Mouse (Mus musculus) left cerebral cortex, postnatal 10 days (tissue): Measurements from ENCODE around the gene Entpd3. TPM values are rescaled to one million over a fixed set of nuclear protein-coding genes. Genes with fewer than 3 reads are reported as not detected.
"Not testable (repeated sequence)": the region's sequence is repeated elsewhere in the genome, so short reads cannot be mapped to it uniquely, and the experiment has no call there.

ENCODE experiments used
- DNase-seq, 2 experiments: peaks; one replicate each; pipeline ENCODE4 v3.0.0; 2021 to 2022; ENCODE audit warnings: low spot score in 2 of 2, mixed read lengths in 1 of 2; ENCODE audit errors: extremely low spot score in 1 of 2
- intact Hi-C: fragments of 180-260 bp; cut with DNase I; formaldehyde crosslinking; loops from one replicate; pipeline ENCODE4 v1.15.1; 2025
- total RNA-seq, 2 experiments: library from RNA; stranded (reverse); gene quantifications; 2 replicates each; pipeline ENCODE4 v1.2.3; 2021

The Entpd3 gene
- total RNA-seq, 2 experiments from 2014 or later, result 4.0 to 5.6 TPM

GRCm38 (mm10) chr9:120530471-120530870 is 9.1 kb upstream of the Entpd3 start:
- intact Hi-C loops, result no loop called here
- no peak for DNase-seq

DNA sequence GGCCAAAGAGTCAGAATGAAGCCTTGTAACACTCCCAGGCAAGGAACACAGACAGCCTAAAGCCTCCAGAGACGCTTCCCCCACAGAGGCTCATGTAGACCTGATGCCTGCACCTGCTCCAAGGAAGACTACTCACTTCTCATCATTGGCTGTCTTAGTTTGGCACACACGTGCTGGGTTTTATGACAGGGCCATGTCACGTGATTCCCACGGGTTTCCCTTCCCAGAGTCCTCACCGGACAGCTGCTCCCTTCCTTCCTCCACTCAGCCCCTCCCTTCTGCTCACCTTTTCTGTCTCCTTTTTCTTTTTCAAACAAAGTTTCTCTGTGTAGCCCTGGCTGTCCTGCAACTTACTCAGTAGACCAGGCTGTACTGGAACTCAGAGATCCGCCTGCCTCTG is 7.6 kb upstream of the Entpd3 start:
- no peak for DNase-seq
- intact Hi-C loops, result no loop called here

DNA sequence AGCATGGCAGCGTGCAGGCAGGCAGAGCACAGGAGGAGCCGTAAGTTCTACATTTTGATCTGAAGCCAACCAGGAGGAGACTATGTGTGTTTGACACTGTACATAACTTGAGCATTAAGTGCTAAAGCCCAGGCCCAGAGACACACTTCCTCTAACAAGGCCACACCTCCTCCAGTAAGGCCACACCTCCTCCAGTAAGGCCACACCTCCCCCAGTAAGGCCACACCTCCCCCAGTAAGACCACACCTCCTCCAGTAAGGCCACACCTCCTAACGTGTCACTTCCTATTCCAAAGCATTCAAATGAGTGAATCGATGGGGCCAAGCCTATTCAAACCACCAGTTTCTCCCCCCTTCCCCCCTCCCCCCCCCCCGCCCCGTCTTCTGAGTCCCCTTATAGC is 6.9 kb upstream of the Entpd3 start:
- intact Hi-C loops, result no loop called here
- DNase-seq, result no peak

- intact Hi-C loops, DNase-seq: not testable (repeated sequence)
These were observed 6.1 kb upstream of the Entpd3 start for GRCm38 (mm10) chr9:120533446-120533950.

DNA sequence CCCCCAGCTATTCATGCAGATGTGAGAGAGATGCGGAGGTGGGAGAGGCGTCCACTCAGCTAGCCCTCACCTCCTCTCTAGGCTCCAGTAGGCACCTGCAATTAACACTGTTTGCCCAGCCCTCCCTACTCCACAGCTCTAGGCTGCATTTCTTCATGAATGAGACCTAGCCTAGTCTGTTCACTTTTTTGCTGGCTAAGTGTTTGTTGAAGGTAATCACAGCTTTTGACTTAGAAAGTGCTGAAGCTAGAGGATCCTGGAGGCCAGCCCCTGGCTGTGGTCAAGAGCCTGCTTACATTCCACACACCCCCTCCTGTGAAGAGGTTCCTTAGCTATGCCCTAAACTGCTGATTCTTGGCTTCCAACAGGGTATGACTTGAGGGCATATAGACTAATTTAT is 1.8 kb downstream of the Entpd3 start:
- DNase-seq, result no peak
- intact Hi-C loops, result no loop called here

DNA sequence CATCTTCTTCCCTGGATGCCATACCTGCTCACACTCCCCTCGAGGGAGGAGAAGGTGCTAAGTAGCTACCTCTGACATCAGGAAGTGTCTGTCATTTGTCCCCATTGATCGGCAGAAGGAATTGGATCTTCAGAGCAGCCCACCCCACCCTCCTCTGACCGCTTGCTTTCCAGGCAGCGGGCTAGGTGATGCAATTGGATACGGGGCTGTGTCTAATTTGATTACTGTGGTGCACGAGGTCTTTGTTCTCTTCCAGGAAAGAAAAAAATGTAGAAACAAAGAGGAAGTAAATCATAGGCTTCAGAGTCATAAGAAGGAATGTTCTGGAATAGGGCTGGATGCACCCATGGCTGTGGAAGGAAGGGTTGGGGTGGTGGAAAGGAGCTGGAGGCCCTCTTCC is 2.6 kb downstream of the Entpd3 start:
- DNase-seq, result no peak
- intact Hi-C loops, result no loop called here

GRCm38 (mm10) chr9:120545994-120546393 is 6.4 kb downstream of the Entpd3 start:
- intact Hi-C loops, result no loop called here
- DNase-seq, result no peak

DNA sequence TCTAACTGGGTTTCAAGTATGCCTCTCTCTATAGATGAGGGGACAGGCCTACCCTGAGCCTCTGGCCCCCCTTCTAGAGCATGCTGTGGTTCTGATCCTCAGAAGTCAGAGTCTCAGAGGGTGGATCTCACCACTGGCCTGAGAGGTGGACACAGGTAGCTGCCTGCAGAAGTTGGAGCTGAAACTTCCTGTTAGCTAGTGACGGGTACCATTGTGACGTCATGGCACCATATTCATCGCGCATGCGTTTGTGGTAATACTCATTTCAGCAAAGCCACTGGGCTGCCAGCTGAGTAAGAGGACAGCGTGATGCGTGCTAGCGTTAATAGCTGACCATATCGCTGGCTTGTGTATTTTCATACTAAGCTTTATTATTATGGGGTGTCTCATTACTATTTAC is 6.9 kb downstream of the Entpd3 start:
- intact Hi-C loops, result no loop called here
- DNase-seq, result no peak

DNA sequence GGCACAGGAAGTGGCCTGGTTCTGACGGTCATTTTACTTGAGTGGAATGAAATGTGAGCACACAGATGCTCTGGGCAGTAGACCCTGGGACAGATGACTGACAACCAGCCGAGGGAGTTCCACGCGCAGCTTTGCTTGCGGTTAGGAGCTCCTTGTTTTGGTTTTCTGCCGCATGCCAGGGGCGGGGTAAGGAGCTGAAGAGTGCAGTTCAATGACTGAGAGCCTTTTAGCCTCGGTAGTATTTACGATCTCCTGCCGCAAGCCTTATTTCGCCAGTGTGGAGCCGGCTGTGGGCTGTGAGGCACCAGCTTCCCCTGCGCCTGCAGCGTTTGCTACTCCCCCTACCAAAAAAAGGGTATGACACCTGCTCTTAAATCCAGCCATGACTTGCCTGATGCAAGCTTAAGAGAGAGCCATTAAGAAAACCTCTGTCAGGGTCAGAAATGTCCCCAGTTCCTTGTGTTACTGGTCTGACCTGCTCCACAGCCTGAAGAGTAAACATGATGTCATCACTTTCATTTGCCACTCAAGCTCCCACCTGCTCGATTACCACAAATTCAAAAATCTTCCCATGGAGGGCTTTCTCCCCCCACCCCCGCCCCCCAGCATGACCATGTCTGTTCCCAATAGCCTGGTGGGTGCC is 7.5 kb downstream of the Entpd3 start:
- no peak for DNase-seq
- intact Hi-C loops, result no loop called here

DNA sequence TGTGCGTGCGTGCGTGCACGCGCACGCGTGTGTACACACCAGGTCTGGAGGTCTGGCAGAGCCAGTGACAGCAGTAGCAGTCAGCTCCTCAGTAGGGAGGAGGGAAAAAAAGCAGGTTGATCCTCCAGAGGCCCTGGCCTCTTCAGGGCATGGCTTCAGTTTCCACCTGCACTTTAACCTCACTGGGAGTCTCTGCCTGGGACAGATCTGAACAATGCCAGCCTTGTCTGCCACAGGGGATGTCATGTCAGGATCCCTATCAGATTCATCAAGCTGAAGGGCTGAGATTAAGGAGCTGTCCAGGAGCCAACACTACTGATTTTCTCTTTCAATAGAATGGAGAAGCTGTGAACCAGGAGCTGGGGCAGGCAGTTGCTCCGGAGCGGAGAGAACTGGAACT is 11.2 kb downstream of the Entpd3 start:
- no peak for DNase-seq
- intact Hi-C loops, result no loop called here

GRCm38 (mm10) chr9:120563590-120563989 is 24.0 kb downstream of the Entpd3 start:
- DNase-seq, result no peak
- intact Hi-C loops, result no loop called here

GRCm38 (mm10) chr9:120564247-120564646 is 24.6 kb downstream of the Entpd3 start:
- intact Hi-C loops, result no loop called here
- no peak for DNase-seq

DNA sequence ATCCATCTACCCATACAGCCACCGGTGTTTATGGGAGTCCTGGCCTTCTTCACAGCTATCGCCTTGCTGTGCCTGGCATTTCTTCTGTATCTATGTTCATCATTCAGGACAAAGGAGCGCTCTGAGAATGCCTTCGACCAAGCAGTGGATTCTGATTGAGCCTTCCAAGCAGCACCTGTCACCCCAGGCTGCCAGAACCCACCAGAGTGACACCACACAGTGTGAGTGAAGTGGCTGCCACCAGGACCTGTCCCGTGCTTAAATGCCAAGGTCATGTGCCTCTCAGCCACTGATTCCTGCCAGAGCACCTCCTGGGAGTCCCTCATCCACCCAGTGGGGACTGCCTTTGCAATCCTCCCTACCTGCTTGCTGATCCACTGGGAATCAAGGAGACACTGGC is 26.8 kb downstream of the Entpd3 start:
- intact Hi-C loops, result no loop called here

DNA sequence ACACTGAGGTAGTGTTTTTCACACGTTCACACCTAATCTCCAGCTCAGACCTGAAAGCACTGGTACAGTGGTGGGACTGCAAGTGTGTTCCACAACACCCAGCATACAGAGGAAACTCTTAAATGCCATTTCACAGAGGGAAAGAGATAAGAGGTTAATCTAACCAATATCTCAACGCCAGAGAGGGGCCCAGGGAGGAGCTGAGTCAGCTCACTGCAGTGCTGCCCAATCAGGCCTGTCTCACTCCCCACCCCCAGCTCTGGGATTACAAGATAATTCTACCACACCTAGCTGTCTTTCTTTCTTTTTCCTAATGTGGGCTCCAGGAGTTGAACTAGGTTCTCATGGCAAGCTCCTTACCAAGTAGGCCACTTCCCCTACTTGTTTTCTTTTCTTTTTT is 29.3 kb downstream of the Entpd3 start:
- intact Hi-C loops, result no loop called here
- DNase-seq, result no peak

More for the DNA sequence above, 26.8 kb downstream of the Entpd3 start:
- DNase-seq, result no peak

DNA sequence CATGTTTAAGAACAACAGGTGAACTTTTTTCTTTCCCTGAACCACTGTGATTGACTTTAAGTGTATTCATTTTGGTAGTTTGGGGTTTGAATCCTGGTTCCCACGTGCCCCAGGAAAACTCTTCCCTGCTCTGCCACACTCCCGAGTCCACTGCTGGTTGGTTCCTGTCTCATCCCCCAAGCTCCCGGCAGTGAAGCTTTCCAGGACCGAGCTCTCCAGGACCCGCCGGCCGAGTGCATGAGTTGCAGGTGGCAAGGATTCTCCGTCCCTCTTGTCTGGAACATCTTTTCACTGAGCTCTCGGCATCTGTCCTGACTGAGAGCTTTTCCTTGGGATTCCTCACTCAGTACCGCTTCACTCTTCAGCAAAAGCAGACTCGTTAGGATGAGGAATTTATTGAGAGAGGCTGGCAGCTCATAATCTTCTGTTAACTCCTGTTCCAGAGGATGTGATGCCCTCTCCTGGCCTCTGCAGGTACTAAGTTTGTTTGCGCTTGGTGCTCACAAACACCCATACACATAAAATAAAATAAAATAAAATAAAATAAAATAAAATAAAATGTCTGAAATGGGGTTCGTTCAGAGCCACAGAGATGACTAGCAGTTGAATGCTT is 30.2 kb downstream of the Entpd3 start:
- intact Hi-C loops, result loop anchor here (2.0 to 10.0 kb wide), 2 partner anchors 67 to 805 kb away; no protein-coding TSS in a partner anchor
- peak in 1 of 2 experiments; percentile 56 for DNase-seq

GRCm38 (mm10) chr9:120570334-120570725 is 30.7 kb downstream of the Entpd3 start:
- intact Hi-C loops, result loop anchor here (2.0 to 10.0 kb wide), 2 partner anchors 68 to 804 kb away; no protein-coding TSS in a partner anchor
- DNase-seq, result no peak

GRCm38 (mm10) chr9:120570741-120571592 is 31.3 kb downstream of the Entpd3 start, which contains the start of gene Rpl14:
Gene Rpl14 (plus strand): TSS chr9:120571444.
- intact Hi-C loops, result loop anchor here (2.0 to 10.0 kb wide), 2 partner anchors 68 to 804 kb away; no protein-coding TSS in a partner anchor
- DNase-seq, result peak; percentile 97 to 99

- intact Hi-C loops, result loop anchor here (2.0 to 10.0 kb wide), 2 partner anchors 69 to 803 kb away; no protein-coding TSS in a partner anchor
- peak in 1 of 2 experiments; percentile 45 for DNase-seq
These were observed 32.2 kb downstream of the Entpd3 start for GRCm38 (mm10) chr9:120571593-120572385.
